ENCODE assay signal across 17 mouse cellular contexts in the genomic region with DNA sequence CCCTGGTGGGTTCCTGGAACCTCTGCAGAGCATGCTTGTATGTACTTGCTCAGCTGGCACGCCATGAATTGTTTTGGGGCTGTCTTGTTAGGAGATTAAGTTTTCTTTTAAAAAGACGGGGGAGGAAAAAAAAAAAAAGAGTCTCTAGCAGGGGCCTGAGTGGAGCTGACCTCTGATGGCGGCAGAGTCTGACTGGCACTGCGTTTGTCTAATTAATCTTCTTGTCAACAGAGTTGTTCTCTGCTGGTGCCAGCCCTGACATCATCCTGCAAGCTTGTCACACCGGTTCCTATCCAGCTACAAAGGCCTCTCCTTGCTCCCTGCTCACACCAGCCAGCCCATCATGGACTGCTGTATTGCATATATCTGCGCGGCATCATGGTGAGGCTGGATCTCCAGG.
DNase-seq lines count a peak whose midpoint lies in the region; ATAC-seq lines count a peak whose summit lies in the region.
"Had no signal": no experiment of that assay in that cellular context is flagged by ENCODE, and none has a peak within 500 bp of the region (broad histone marks: within the 10 kb centered on the region; RNA-seq: fewer than 3 reads in every experiment).

No protein-coding gene starts in this region.

- ATAC-seq in heart, embryonic 16.5 days (replicated peaks; ENCODE audit: extremely low read depth, insufficient read depth, low FRiP score), result 0 out of 2 replicates have a peak, but pooled peaks have one; percentile 16
- ATAC-seq in heart, embryonic 11.5 days (replicated peaks; ENCODE audit: insufficient number of reproducible peaks, low FRiP score, low TSS enrichment), result no peak
- ATAC-seq in neural tube, embryonic 15.5 days (ENCODE audit: low FRiP score), result no peak
- ATAC-seq in embryonic facial prominence, embryonic 15.5 days (ENCODE audit: insufficient number of reproducible peaks, low FRiP score, low TSS enrichment, low read depth), result no peak
- ATAC-seq: midbrain, embryonic 16.5 days had no signal

- H3K4me2 ChIP-seq in heart, embryonic 16.5 days (ENCODE audit: low read depth, low read length), result no peak overlapping the region
- no peak overlapping the region for H3K4me2 ChIP-seq in heart, embryonic 11.5 days
- H3K4me2 ChIP-seq in neural tube, embryonic 15.5 days, result no peak overlapping the region
- H3K4me2 ChIP-seq in embryonic facial prominence, embryonic 15.5 days (replicated peaks), result no peak overlapping the region
- H3K4me2 ChIP-seq: hindbrain, embryonic 13.5 days; neural tube, embryonic 12.5 days had no signal

- peaks cover 22% of the 10 kb centered on the region for H3K4me1 ChIP-seq in heart, embryonic 16.5 days (ENCODE audit: control insufficient read depth, insufficient read depth, low read length)
- 0 out of 2 replicates have a peak, but pooled peaks cover 2% of the 10 kb centered on the region for H3K4me1 ChIP-seq in heart, embryonic 11.5 days (ENCODE audit: control insufficient read depth, insufficient read depth, low read length)
- peaks cover 46% of the 10 kb centered on the region for H3K4me1 ChIP-seq in neural tube, embryonic 15.5 days
- peaks cover 44% of the 10 kb centered on the region for H3K4me1 ChIP-seq in embryonic facial prominence, embryonic 15.5 days

- H3K9ac ChIP-seq in heart, embryonic 16.5 days (ENCODE audit: low read length), result no peak overlapping the region
- no peak overlapping the region for H3K9ac ChIP-seq in heart, embryonic 11.5 days (ENCODE audit: low read depth, low read length)
- H3K9ac ChIP-seq in neural tube, embryonic 15.5 days (replicated peaks), result 0 out of 2 replicates have a peak overlapping the region, but pooled peaks have one; percentile 7
- H3K9ac ChIP-seq in embryonic facial prominence, embryonic 15.5 days, result no peak overlapping the region
- H3K9ac ChIP-seq: hindbrain, embryonic 13.5 days; neural tube, embryonic 12.5 days had no signal

- DNase-seq in neural tube, embryonic 10.5 days (ENCODE audit: extremely low spot score, low spot score), result no peak
- DNase-seq in urinary bladder, adult 2 months (ENCODE audit: low spot score), result peak; percentile 32
- DNase-seq in kidney, adult 9 months, result no peak
- DNase-seq in left cerebral cortex, adult 9 months (ENCODE audit: low spot score in 2 of 2), result no peak
- DNase-seq: cerebellum, adult 11-12 months; kidney, adult 8-10 months; liver; retina, postnatal 1 day had no signal

- no peaks in the 10 kb centered on the region for H3K9me3 ChIP-seq in heart, embryonic 16.5 days (replicated peaks; ENCODE audit: control insufficient read depth, low read length)
- no peaks in the 10 kb centered on the region for H3K9me3 ChIP-seq in heart, embryonic 11.5 days (replicated peaks; ENCODE audit: control insufficient read depth, low read length)
- no peaks in the 10 kb centered on the region for H3K9me3 ChIP-seq in neural tube, embryonic 15.5 days (replicated peaks)
- H3K9me3 ChIP-seq in embryonic facial prominence, embryonic 15.5 days (replicated peaks), result no peaks in the 10 kb centered on the region
- H3K9me3 ChIP-seq: G1E; hindbrain, embryonic 13.5 days; neural tube, embryonic 12.5 days had no signal

- H3K27me3 ChIP-seq in heart, embryonic 16.5 days (ENCODE audit: control insufficient read depth, insufficient read depth, low read length), result peaks cover 12% of the 10 kb centered on the region
- H3K27me3 ChIP-seq in heart, embryonic 11.5 days (ENCODE audit: control insufficient read depth, insufficient read depth, low read length), result no peaks in the 10 kb centered on the region
- H3K27me3 ChIP-seq in neural tube, embryonic 15.5 days (replicated peaks), result peaks cover 8% of the 10 kb centered on the region; the same call in 1 of the 2 replicates
- H3K27me3 ChIP-seq in embryonic facial prominence, embryonic 15.5 days, result no peaks in the 10 kb centered on the region

- H3K27ac ChIP-seq in heart, embryonic 16.5 days (ENCODE audit: low read length), result peak overlapping the region; percentile 46; the same call in 1 of the 2 replicates
- no peak overlapping the region for H3K27ac ChIP-seq in heart, embryonic 11.5 days (ENCODE audit: low read depth, low read length)
- H3K27ac ChIP-seq in neural tube, embryonic 15.5 days (replicated peaks), result no peak overlapping the region
- H3K27ac ChIP-seq in embryonic facial prominence, embryonic 15.5 days (replicated peaks), result peak overlapping the region; percentile 83
- H3K27ac ChIP-seq: hindbrain, embryonic 13.5 days; macrophage; neural tube, embryonic 12.5 days had no signal

- no peak overlapping the region for H3K4me3 ChIP-seq in heart, embryonic 16.5 days (ENCODE audit: low read length)
- H3K4me3 ChIP-seq in heart, embryonic 11.5 days (ENCODE audit: low read depth, low read length), result no peak overlapping the region
- H3K4me3 ChIP-seq in neural tube, embryonic 15.5 days (replicated peaks), result no peak overlapping the region
- H3K4me3 ChIP-seq in embryonic facial prominence, embryonic 15.5 days (replicated peaks), result no peak overlapping the region
- H3K4me3 ChIP-seq: hindbrain, embryonic 13.5 days; neural tube, embryonic 12.5 days had no signal

- no peaks in the 10 kb centered on the region for H3K36me3 ChIP-seq in heart, embryonic 16.5 days (ENCODE audit: control insufficient read depth, insufficient read depth)
- no peaks in the 10 kb centered on the region for H3K36me3 ChIP-seq in heart, embryonic 11.5 days (ENCODE audit: control insufficient read depth, insufficient read depth, low read length)
- no peaks in the 10 kb centered on the region for H3K36me3 ChIP-seq in neural tube, embryonic 15.5 days
- H3K36me3 ChIP-seq in embryonic facial prominence, embryonic 15.5 days, result no peaks in the 10 kb centered on the region
- H3K36me3 ChIP-seq: G1E; hindbrain, embryonic 13.5 days; neural tube, embryonic 12.5 days had no signal

- WGBS in heart, embryonic 16.5 days, result 34% methylated on average over 7 of the region's 7 CpGs
- WGBS in heart, embryonic 11.5 days (ENCODE audit: insufficient replicate concordance), result 48% methylated on average over 7 of the region's 7 CpGs
- 52% methylated on average over 7 of the region's 7 CpGs for WGBS in neural tube, embryonic 15.5 days
- 56% methylated on average over 7 of the region's 7 CpGs for WGBS in embryonic facial prominence, embryonic 15.5 days

Comparison
In these comparisons a context has a peak if more than half of its experiments do, and no peak if none do; other contexts are left out.
1. H3K27ac ChIP-seq: peak in heart, embryonic 16.5 days (single experiment) and embryonic facial prominence, embryonic 15.5 days (single experiment); none in heart, embryonic 11.5 days (single experiment) and neural tube, embryonic 15.5 days (single experiment).